Mouse (Mus musculus) liver, embryonic 11.5 days (tissue): ENCODE results near the gene Nxnl2. TPM values are rescaled to one million over a fixed set of nuclear protein-coding genes. Genes with fewer than 3 reads are reported as not detected.

Source experiments
- microRNA-seq: library from miRNA; unstranded; fragments of <30 nt; microRNA quantifications from one replicate; pipeline ENCODE4, GENCODE M21; 2017; ENCODE audit warnings: borderline number of aligned reads
- polyA plus RNA-seq: library from polyadenylated mRNA; unstranded; fragments of >200 nt; fragmentation: Nextera tagmentation; extraction: Ambion mirVana; gene quantifications from 2 replicates; pipeline ENCODE4 v1.2.1, GENCODE M21; 2014

The Nxnl2 gene
- polyA plus RNA-seq, 1 experiment from 2014 or later, result 0.43 TPM

Small RNA genes within 50 kb of the gene (microRNA-seq; reads per million reads assigned to microRNA genes)
- gene Gm44341, result not detected

Other genes starting within 250 kb of the Nxnl2 start
- 39.5 TPM in 2 replicates for gene Spin1, start 70.1 kb upstream of the Nxnl2 start, polyA plus RNA-seq
- 15.5 and 18.0 TPM in 2 replicates for gene S1pr3, start 237.6 kb downstream of the Nxnl2 start, polyA plus RNA-seq